Mouse (Mus musculus): Measurements from ENCODE around the gene Hoxb4. TPM values are rescaled to one million over a fixed set of nuclear protein-coding genes. Genes with fewer than 3 reads are reported as not detected.

The Hoxb4 gene
- polyA plus RNA-seq, 1 experiment: 6.6 TPM

GRCm38 (mm10) chr11:96279421-96280233 lies 38.4 kb upstream of the Hoxb4 start:
- TF ChIP-seq CTCF (IDR thresholded peaks at IDR 0.05; ENCODE audit: borderline replicate concordance, extremely low read depth, insufficient read depth, insufficient read length) (no peak), POLR2A (IDR thresholded peaks at IDR 0.05; ENCODE audit: borderline replicate concordance, extremely low read depth, insufficient read depth, insufficient read length, poor library complexity, severe bottlenecking) (no peak)
- no peak for DNase-seq (ENCODE audit: low read depth)

- DNase-seq (ENCODE audit: low read depth): no peak
- TF ChIP-seq POLR2A (IDR thresholded peaks at IDR 0.05; ENCODE audit: borderline replicate concordance, extremely low read depth, insufficient read depth, insufficient read length, poor library complexity, severe bottlenecking): no peak
- TF ChIP-seq CTCF (IDR thresholded peaks at IDR 0.05; ENCODE audit: borderline replicate concordance, extremely low read depth, insufficient read depth, insufficient read length): no peak
These were observed 37.4 kb upstream of the Hoxb4 start for GRCm38 (mm10) chr11:96280399-96281378.

- TF ChIP-seq POLR2A (IDR thresholded peaks at IDR 0.05; ENCODE audit: borderline replicate concordance, extremely low read depth, insufficient read depth, insufficient read length, poor library complexity, severe bottlenecking): no peak
- no peak for TF ChIP-seq CTCF (IDR thresholded peaks at IDR 0.05; ENCODE audit: borderline replicate concordance, extremely low read depth, insufficient read depth, insufficient read length)
- no peak for DNase-seq (ENCODE audit: low read depth)
These were observed 36.7 kb upstream of the Hoxb4 start for GRCm38 (mm10) chr11:96281396-96281795.

GRCm38 (mm10) chr11:96281855-96282570 lies 36.1 kb upstream of the Hoxb4 start, which contains the start of gene Hoxb8:
Gene Hoxb8 (plus strand): TSS chr11:96281905.
- DNase-seq (ENCODE audit: low read depth): no peak
- TF ChIP-seq CTCF (IDR thresholded peaks at IDR 0.05; ENCODE audit: borderline replicate concordance, extremely low read depth, insufficient read depth, insufficient read length): no peak
- TF ChIP-seq POLR2A (IDR thresholded peaks at IDR 0.05; ENCODE audit: borderline replicate concordance, extremely low read depth, insufficient read depth, insufficient read length, poor library complexity, severe bottlenecking): no peak

- TF ChIP-seq CTCF (IDR thresholded peaks at IDR 0.05; ENCODE audit: borderline replicate concordance, extremely low read depth, insufficient read depth, insufficient read length): no peak
- TF ChIP-seq POLR2A (IDR thresholded peaks at IDR 0.05; ENCODE audit: borderline replicate concordance, extremely low read depth, insufficient read depth, insufficient read length, poor library complexity, severe bottlenecking): no peak
- DNase-seq (ENCODE audit: low read depth): no peak
These were observed 35.2 kb upstream of the Hoxb4 start for GRCm38 (mm10) chr11:96282795-96283430.

- no peak for TF ChIP-seq POLR2A (IDR thresholded peaks at IDR 0.05; ENCODE audit: borderline replicate concordance, extremely low read depth, insufficient read depth, insufficient read length, poor library complexity, severe bottlenecking)
- peak; percentile 32; the same call in 1 of the 2 replicates for TF ChIP-seq CTCF (IDR thresholded peaks at IDR 0.05; ENCODE audit: borderline replicate concordance, extremely low read depth, insufficient read depth, insufficient read length)
- DNase-seq (ENCODE audit: low read depth): peak; percentile 55
These were observed 33.9 kb upstream of the Hoxb4 start for GRCm38 (mm10) chr11:96284041-96284749.

- TF ChIP-seq POLR2A (IDR thresholded peaks at IDR 0.05; ENCODE audit: borderline replicate concordance, extremely low read depth, insufficient read depth, insufficient read length, poor library complexity, severe bottlenecking): no peak
- TF ChIP-seq CTCF (IDR thresholded peaks at IDR 0.05; ENCODE audit: borderline replicate concordance, extremely low read depth, insufficient read depth, insufficient read length): no peak
These were observed 33.0 kb upstream of the Hoxb4 start for GRCm38 (mm10) chr11:96284774-96285734.

GRCm38 (mm10) chr11:96285771-96286738 lies 32.0 kb upstream of the Hoxb4 start, which contains the start of gene Hoxb7:
Gene Hoxb7 (plus strand): TSS chr11:96286623.
- DNase-seq (ENCODE audit: low read depth): no peak
- TF ChIP-seq CTCF (IDR thresholded peaks at IDR 0.05; ENCODE audit: borderline replicate concordance, extremely low read depth, insufficient read depth, insufficient read length) (no peak), POLR2A (IDR thresholded peaks at IDR 0.05; ENCODE audit: borderline replicate concordance, extremely low read depth, insufficient read depth, insufficient read length, poor library complexity, severe bottlenecking) (no peak)

More at GRCm38 (mm10) chr11:96284774-96285734, 33.0 kb upstream of the Hoxb4 start:
- DNase-seq (ENCODE audit: low read depth): no peak

Measured in brain, embryonic 14.5 days (tissue).